ENCODE assay signal across 8 mouse cellular contexts in genomic region chr3:146500810-146501201, GRCm38 (mm10). TPM values are rescaled to one million over a fixed set of nuclear protein-coding genes. Genes with fewer than 3 reads are reported as not detected.
DNase-seq lines count a peak whose midpoint lies in the region; ATAC-seq and TF ChIP-seq lines count a peak whose summit lies in the region.

No protein-coding gene starts in this region.

- no peak for TF ChIP-seq CTCF in bone marrow, adult 2 months (IDR thresholded peaks at IDR 0.05; ENCODE audit: control insufficient read depth, insufficient read depth, low read length)

- H3K36me3 ChIP-seq in kidney, embryonic 14.5 days (ENCODE audit: control insufficient read depth, insufficient read depth, low read length): peaks cover 21% of the 10 kb centered on the region
- peaks cover 32% of the 10 kb centered on the region for H3K36me3 ChIP-seq in hindbrain, embryonic 10.5 days
- peaks cover 7% of the 10 kb centered on the region for H3K36me3 ChIP-seq in midbrain, embryonic 11.5 days (ENCODE audit: control insufficient read depth, insufficient read depth, low read length)

- no peak for ATAC-seq in kidney, embryonic 14.5 days (ENCODE audit: low FRiP score, low TSS enrichment)
- ATAC-seq in midbrain, embryonic 11.5 days (ENCODE audit: low FRiP score): no peak

- peak overlapping the region; percentile 82 for H3K9ac ChIP-seq in kidney, embryonic 14.5 days (ENCODE audit: low read depth, low read length)
- peak overlapping the region; percentile 91 for H3K9ac ChIP-seq in midbrain, embryonic 11.5 days (ENCODE audit: low read length)

- H3K27ac ChIP-seq in kidney, embryonic 14.5 days (ENCODE audit: low read depth, low read length): no peak overlapping the region; the same call in 1 of the 2 replicates
- no peak overlapping the region for H3K27ac ChIP-seq in bone marrow, adult 2 months (ENCODE audit: control insufficient read depth, insufficient read depth, low read depth, low read length, poor library complexity)
- peak overlapping the region; percentile 99 for H3K27ac ChIP-seq in hindbrain, embryonic 10.5 days
- no peak overlapping the region for H3K27ac ChIP-seq in midbrain, embryonic 11.5 days (ENCODE audit: low read depth, low read length)

- 7% methylated on average over 5 of the region's 5 CpGs for WGBS in kidney, embryonic 14.5 days
- WGBS in bone marrow, adult 2 months: 7% methylated on average over 5 of the region's 5 CpGs
- 13% methylated on average over 5 of the region's 5 CpGs for WGBS in hindbrain, embryonic 10.5 days
- 14% methylated on average over 5 of the region's 5 CpGs for WGBS in midbrain, embryonic 11.5 days

- H3K9me3 ChIP-seq in kidney, embryonic 14.5 days (ENCODE audit: control insufficient read depth, low read length): no peaks in the 10 kb centered on the region
- H3K9me3 ChIP-seq in hindbrain, embryonic 10.5 days: no peaks in the 10 kb centered on the region
- no peaks in the 10 kb centered on the region for H3K9me3 ChIP-seq in midbrain, embryonic 11.5 days (ENCODE audit: control insufficient read depth, low read length)

- DNase-seq in kidney, postnatal 36 days: no peak
- no peak for DNase-seq in hindbrain, embryonic 10.5 days (ENCODE audit: low spot score)
- DNase-seq in midbrain, embryonic 11.5 days (ENCODE audit: low spot score, missing footprints): peak; percentile 90
- no peak for DNase-seq in urinary bladder, postnatal 36 days (ENCODE audit: low spot score in 2 of 2)
- no peak for DNase-seq in left cerebral cortex, adult 9 months (ENCODE audit: low spot score in 2 of 2)
- no peak for DNase-seq in layer of hippocampus, adult 9-11 months

- no peak for TF ChIP-seq POLR2A in bone marrow, adult 2 months (IDR thresholded peaks at IDR 0.05; ENCODE audit: borderline replicate concordance, control insufficient read depth, low read depth, low read length)

- H3K4me2 ChIP-seq in kidney, embryonic 14.5 days (replicated peaks; ENCODE audit: low read depth, low read length): peak overlapping the region; percentile 72
- peak overlapping the region; percentile 80 for H3K4me2 ChIP-seq in midbrain, embryonic 11.5 days

- H3K4me3 ChIP-seq in kidney, embryonic 14.5 days (ENCODE audit: low read length): peak overlapping the region; percentile 80
- H3K4me3 ChIP-seq in bone marrow, adult 2 months (replicated peaks; ENCODE audit: control insufficient read depth, low read depth, low read length): peak overlapping the region; percentile 91
- H3K4me3 ChIP-seq in hindbrain, embryonic 10.5 days: peak overlapping the region; percentile 89
- H3K4me3 ChIP-seq in midbrain, embryonic 11.5 days (ENCODE audit: low read depth, low read length): peak overlapping the region; percentile 83

- no peaks in the 10 kb centered on the region for H3K27me3 ChIP-seq in kidney, embryonic 14.5 days (ENCODE audit: control insufficient read depth, insufficient read depth, low read length)
- no peaks in the 10 kb centered on the region for H3K27me3 ChIP-seq in hindbrain, embryonic 10.5 days (ENCODE audit: insufficient read depth, poor library complexity, severe bottlenecking)
- H3K27me3 ChIP-seq in midbrain, embryonic 11.5 days (ENCODE audit: control insufficient read depth, insufficient read depth, low read length): no peaks in the 10 kb centered on the region

- peaks cover 9% of the 10 kb centered on the region; the same call in 1 of the 2 replicates for H3K4me1 ChIP-seq in kidney, embryonic 14.5 days (ENCODE audit: control insufficient read depth, insufficient read depth, low read length)
- peaks cover 2% of the 10 kb centered on the region for H3K4me1 ChIP-seq in bone marrow, adult 2 months (ENCODE audit: control insufficient read depth, insufficient read depth, low read length)
- peaks cover 24% of the 10 kb centered on the region for H3K4me1 ChIP-seq in hindbrain, embryonic 10.5 days (replicated peaks)
- H3K4me1 ChIP-seq in midbrain, embryonic 11.5 days (ENCODE audit: control insufficient read depth, insufficient read depth, low read length): peaks cover 14% of the 10 kb centered on the region

RNA-seq across cellular contexts. Expression of gene Gng5, which starts 1.2 kb away (rescaled TPM):
- polyA plus RNA-seq in kidney, embryonic 14.5 days (2014; fragmentation: Nextera tagmentation; extraction: Ambion mirVana): 1,038 and 1,404 TPM in 2 replicates
- polyA plus RNA-seq in bone marrow, adult 2 months (2011; ENCODE audit: insufficient read depth, insufficient read length, low replicate concordance, missing spikeins): 41.2 and 87.8 TPM in 2 replicates
- 1,255 and 1,284 TPM in 2 replicates for polyA plus RNA-seq in hindbrain, embryonic 10.5 days (2016; fragmentation: Nextera tagmentation; extraction: Ambion mirVana)
- polyA plus RNA-seq in midbrain, embryonic 11.5 days (2014; fragmentation: Nextera tagmentation; extraction: Ambion mirVana): 1,083 and 1,090 TPM in 2 replicates

RNA-seq across cellular contexts. Expression of gene Spata1, which starts 1.3 kb away (rescaled TPM):
- 6.0 and 6.8 TPM in 2 replicates for polyA plus RNA-seq in kidney, embryonic 14.5 days (2014; fragmentation: Nextera tagmentation; extraction: Ambion mirVana)
- 14.4 TPM in 1 of 2 replicates, not detected in the other for polyA plus RNA-seq in bone marrow, adult 2 months (2011; ENCODE audit: insufficient read depth, insufficient read length, low replicate concordance, missing spikeins)
- 5.0 and 5.5 TPM in 2 replicates for polyA plus RNA-seq in hindbrain, embryonic 10.5 days (2016; fragmentation: Nextera tagmentation; extraction: Ambion mirVana)
- 3.4 and 7.7 TPM in 2 replicates for polyA plus RNA-seq in midbrain, embryonic 11.5 days (2014; fragmentation: Nextera tagmentation; extraction: Ambion mirVana)

RNA-seq across cellular contexts. Expression of gene Rpf1, which starts 20.4 kb away (rescaled TPM):
- polyA plus RNA-seq in kidney, embryonic 14.5 days (2014; fragmentation: Nextera tagmentation; extraction: Ambion mirVana): 69.5 and 78.7 TPM in 2 replicates
- 35.1 and 55.3 TPM in 2 replicates for polyA plus RNA-seq in bone marrow, adult 2 months (2011; ENCODE audit: insufficient read depth, insufficient read length, low replicate concordance, missing spikeins)
- polyA plus RNA-seq in hindbrain, embryonic 10.5 days (2016; fragmentation: Nextera tagmentation; extraction: Ambion mirVana): 63.4 and 65.1 TPM in 2 replicates
- polyA plus RNA-seq in midbrain, embryonic 11.5 days (2014; fragmentation: Nextera tagmentation; extraction: Ambion mirVana): 80.6 and 81.5 TPM in 2 replicates

RNA-seq across cellular contexts. Expression of gene Ctbs, which starts 51.2 kb away (rescaled TPM):
- 8.9 and 12.9 TPM in 2 replicates for polyA plus RNA-seq in kidney, embryonic 14.5 days (2014; fragmentation: Nextera tagmentation; extraction: Ambion mirVana)
- 0.63 and 3.3 TPM in 2 replicates for polyA plus RNA-seq in bone marrow, adult 2 months (2011; ENCODE audit: insufficient read depth, insufficient read length, low replicate concordance, missing spikeins)
- 4.3 and 5.6 TPM in 2 replicates for polyA plus RNA-seq in hindbrain, embryonic 10.5 days (2016; fragmentation: Nextera tagmentation; extraction: Ambion mirVana)
- polyA plus RNA-seq in midbrain, embryonic 11.5 days (2014; fragmentation: Nextera tagmentation; extraction: Ambion mirVana): 5.8 and 6.6 TPM in 2 replicates

Comparison
In these comparisons a context has a peak if more than half of its experiments do, and no peak if none do; other contexts are left out.
1. RNA of gene Gng5, which starts 1.2 kb away (polyA plus RNA-seq): 1,255 to 1,284 TPM in hindbrain, embryonic 10.5 days, 1,083 to 1,090 TPM in midbrain, embryonic 11.5 days and 1,038 to 1,404 TPM in kidney, embryonic 14.5 days; 41.2 to 87.8 TPM in bone marrow, adult 2 months; every median in the first group is over 10 times any median in the second.
2. Peak in every context shown above with its lines, with median percentiles within 50 percentile points of each other: H3K4me3 ChIP-seq.